Mouse (Mus musculus) lung, embryonic 16.5 days (tissue): ENCODE measurements around the gene Wnk4. TPM values are rescaled to one million over a fixed set of nuclear protein-coding genes. Genes with fewer than 3 reads are reported as not detected.

Experiments used
- ATAC-seq: fragments of 200-750 bp; cut with Nextera tagmentation; 2 replicates; pipeline ENCODE4 v1.8.0; 2017; ENCODE audit warnings: low read depth, mild to moderate bottlenecking, moderate library complexity
- H3K27ac ChIP-seq: fragments of 300-500 bp; sonication (generic); 2 replicates; pipeline ENCODE4 v1.5.1; 2014; ENCODE audit warnings: mild to moderate bottlenecking, control low read depth, low read length
- H3K27me3 ChIP-seq: fragments of 300-500 bp; sonication (generic); 2 replicates; pipeline ENCODE4 v1.6.1; 2014; ENCODE audit warnings: low read depth, low read length, mixed read lengths; ENCODE audit not compliant: control insufficient read depth, insufficient read depth
- H3K36me3 ChIP-seq: fragments of 300-500 bp; sonication (generic); 2 replicates; pipeline ENCODE4 v1.6.1; 2014; ENCODE audit warnings: low read length; ENCODE audit not compliant: control insufficient read depth, insufficient read depth
- H3K4me1 ChIP-seq: fragments of 300-500 bp; sonication (generic); replicated peaks from 2 replicates; pipeline ENCODE4 v1.6.1; 2014; ENCODE audit warnings: low read length, mixed read lengths; ENCODE audit not compliant: control insufficient read depth, insufficient read depth
- H3K4me2 ChIP-seq: fragments of 300-500 bp; sonication (generic); 2 replicates; pipeline ENCODE4 v1.6.1; 2014; ENCODE audit warnings: low read depth, low read length, control low read depth
- H3K4me3 ChIP-seq: fragments of 300-500 bp; sonication (generic); 2 replicates; pipeline ENCODE4 v1.5.1; 2014; ENCODE audit warnings: mild to moderate bottlenecking, low read length, control low read depth
- H3K9ac ChIP-seq: fragments of 300-500 bp; sonication (generic); 2 replicates; pipeline ENCODE4 v1.6.1; 2014; ENCODE audit warnings: low read length, control low read depth
- H3K9me3 ChIP-seq: fragments of 300-500 bp; sonication (generic); 2 replicates; pipeline ENCODE4 v1.6.1; 2016; ENCODE audit warnings: low read length; ENCODE audit not compliant: control insufficient read depth
- WGBS: fragments of 180-500 bp; shearing (Covaris S2); extraction: QIAGEN DNeasy Blood & Tissue Kit; methylation state at CpG from one replicate; pipeline ENCODE4 v1.1.7; 2014; 5-methylcytosine and 5-hydroxymethylcytosine counted together
- polyA plus RNA-seq: library from polyadenylated mRNA; unstranded; fragments of >200 nt; fragmentation: Nextera tagmentation; extraction: Ambion mirVana; gene quantifications from 2 replicates; pipeline ENCODE4 v1.2.1, GENCODE M21; 2015

The Wnk4 gene
- polyA plus RNA-seq, 1 experiment from 2014 or later = 5.8 TPM

DNA sequence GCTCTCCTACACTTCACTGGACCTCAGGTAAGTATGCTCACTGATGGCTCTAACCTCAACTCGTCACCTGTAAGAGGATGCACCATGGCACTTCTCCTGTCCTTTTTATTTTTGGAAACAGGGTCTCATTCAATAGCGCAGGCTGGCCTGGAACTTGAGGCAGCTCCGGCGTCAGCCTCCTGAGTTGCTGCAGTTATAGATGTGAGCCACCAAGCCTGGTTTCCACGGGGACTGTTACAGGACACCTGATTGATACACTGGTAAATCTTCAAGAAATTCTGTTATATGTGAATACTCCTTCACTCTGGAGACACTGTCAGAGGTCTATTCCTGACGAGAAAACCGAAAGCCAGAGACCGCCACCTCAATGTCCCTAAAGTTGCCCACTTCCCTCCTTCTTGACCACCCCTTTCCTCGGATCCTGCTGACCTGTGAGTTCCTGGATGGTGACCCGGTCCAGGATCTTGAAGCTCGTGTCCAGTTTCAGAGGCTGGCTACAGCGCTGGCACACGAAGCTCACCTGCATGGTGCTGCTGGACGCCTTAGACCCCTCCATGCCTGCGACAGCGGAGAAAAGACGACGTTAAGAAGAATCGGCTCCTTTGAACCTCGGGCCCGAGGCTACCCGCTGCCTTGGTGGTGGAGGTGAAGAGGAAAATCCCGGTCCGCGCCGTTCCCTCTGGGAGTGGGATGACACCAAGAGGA lies 41.1 kb downstream of the Wnk4 start:
- H3K4me1 ChIP-seq = peaks cover 10% of the 10 kb centered on the region
- WGBS = 10% methylated on average over 26 of the region's 26 CpGs
- H3K36me3 ChIP-seq = peaks cover 10% of the 10 kb centered on the region
- no peak; the same call in 1 of the 2 replicates for ATAC-seq
- H3K9me3 ChIP-seq = no peaks in the 10 kb centered on the region
- peak overlapping the region; percentile 86 for H3K9ac ChIP-seq
- no peaks in the 10 kb centered on the region for H3K27me3 ChIP-seq
- peak overlapping the region; percentile 90 for H3K4me2 ChIP-seq
- H3K27ac ChIP-seq = no peak overlapping the region
- peak overlapping the region; percentile 79 for H3K4me3 ChIP-seq

DNA sequence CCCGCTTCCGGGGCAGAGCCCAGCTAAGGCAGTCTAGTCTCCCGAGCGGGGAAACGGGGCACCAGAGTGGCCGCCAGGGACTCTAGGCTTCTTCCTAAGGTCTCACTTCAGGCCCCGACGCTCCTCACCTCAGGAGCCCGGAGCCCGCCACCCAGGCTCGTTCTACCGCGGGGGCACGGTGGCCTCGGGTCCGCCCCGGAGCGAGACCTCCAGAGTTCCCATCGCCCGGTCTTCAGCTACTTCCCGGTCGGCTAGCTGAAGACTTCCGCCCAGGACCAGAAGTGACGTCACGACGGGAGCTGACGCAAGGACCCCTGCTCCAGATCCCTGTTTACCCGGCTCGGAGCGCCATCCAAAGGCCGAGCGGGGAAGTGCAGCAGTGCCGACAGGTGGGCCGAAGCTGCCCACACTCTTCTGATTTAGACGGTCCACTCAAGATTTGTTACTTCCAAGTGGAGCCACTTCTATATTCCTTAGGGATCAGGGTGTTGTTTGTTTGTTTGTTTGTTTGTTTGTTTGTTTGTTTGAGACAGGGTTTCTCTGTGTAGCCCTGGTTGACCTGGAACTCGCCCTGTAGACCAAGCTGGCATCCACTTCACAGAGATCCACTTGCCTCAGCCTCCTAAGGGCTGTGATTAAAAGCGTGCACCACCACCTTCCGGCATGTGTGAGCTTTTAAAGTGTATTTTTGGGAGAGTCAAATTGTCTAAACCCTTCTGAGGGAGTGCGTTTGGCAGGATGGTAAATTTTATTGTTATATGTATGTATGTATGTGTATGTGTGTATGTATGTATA lies 41.8 kb downstream of the Wnk4 start, which contains the start of gene Becn1:
TSS of gene Becn1 (minus strand) at position 283 of the 795 bp plus-strand sequence.
- Histone ChIP-seq H3K9me3 (no peaks in the 10 kb centered on the region), H3K9ac (peak within 1 kb of the TSS; percentile 86), H3K36me3 (peaks cover 10% of the 10 kb centered on the region), H3K27me3 (no peaks in the 10 kb centered on the region), H3K4me1 (peaks cover 10% of the 10 kb centered on the region), H3K4me3 (peak within 1 kb of the TSS; percentile 79), H3K4me2 (peak within 1 kb of the TSS; percentile 90), H3K27ac (no peak within 1 kb of the TSS)
- peak; percentile 96 for ATAC-seq
- 5% methylated on average over 39 of the region's 39 CpGs for WGBS

DNA sequence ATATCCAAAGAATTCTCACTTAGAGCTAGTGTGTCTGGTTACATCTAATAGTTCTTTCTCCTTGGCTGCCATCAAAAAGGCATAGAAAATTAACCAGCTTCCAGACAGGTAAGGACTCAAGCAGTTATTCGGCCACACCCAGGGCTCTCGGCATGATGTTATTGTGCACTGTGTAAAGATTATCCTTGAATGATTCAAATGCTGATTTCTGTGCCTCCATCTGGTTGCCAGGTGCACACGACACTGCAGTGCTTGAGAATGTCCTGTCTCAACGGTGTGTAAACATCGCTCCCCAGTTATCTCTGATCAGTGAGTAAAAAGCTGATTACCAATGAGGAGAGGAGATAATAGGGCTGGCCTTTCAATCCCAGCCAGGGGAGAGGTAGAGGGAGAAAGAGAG lies 47.4 kb downstream of the Wnk4 start:
- Histone ChIP-seq H3K4me3 (no peak overlapping the region), H3K4me1 (no peaks in the 10 kb centered on the region), H3K36me3 (no peaks in the 10 kb centered on the region), H3K9me3 (no peaks in the 10 kb centered on the region), H3K4me2 (no peak overlapping the region), H3K27me3 (peaks cover 2% of the 10 kb centered on the region; the same call in 1 of the 2 replicates), H3K27ac (no peak overlapping the region), H3K9ac (no peak overlapping the region)
- no peak for ATAC-seq
- WGBS = 23% methylated on average over 5 of the region's 5 CpGs

DNA sequence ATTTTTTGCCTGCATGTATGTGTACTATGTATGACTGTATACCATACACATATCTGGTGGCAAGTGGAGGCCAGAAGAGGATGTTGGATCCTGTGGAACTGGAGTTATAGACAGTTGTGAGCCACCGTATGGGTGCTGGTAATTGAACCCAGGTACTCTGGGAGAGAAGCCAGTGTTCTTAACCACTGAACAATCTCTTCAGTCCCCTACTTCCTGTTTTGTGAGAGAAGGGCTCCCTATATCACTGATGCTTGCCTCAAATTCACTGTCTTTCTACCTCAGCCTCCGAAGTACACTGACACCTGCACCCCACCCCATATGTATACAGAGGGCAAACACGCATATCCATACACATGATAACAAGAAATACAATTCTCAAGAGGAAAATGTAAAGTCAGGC lies 50.7 kb downstream of the Wnk4 start:
- Histone ChIP-seq H3K4me1 (peaks cover 2% of the 10 kb centered on the region; the same call in 1 of the 2 replicates), H3K36me3 (no peaks in the 10 kb centered on the region), H3K4me2 (no peak overlapping the region), H3K9ac (no peak overlapping the region), H3K27ac (no peak overlapping the region), H3K27me3 (peaks cover 2% of the 10 kb centered on the region; the same call in 1 of the 2 replicates), H3K4me3 (no peak overlapping the region), H3K9me3 (no peaks in the 10 kb centered on the region)
- no peak for ATAC-seq
- 89% methylated on average over 3 of the region's 3 CpGs for WGBS

DNA sequence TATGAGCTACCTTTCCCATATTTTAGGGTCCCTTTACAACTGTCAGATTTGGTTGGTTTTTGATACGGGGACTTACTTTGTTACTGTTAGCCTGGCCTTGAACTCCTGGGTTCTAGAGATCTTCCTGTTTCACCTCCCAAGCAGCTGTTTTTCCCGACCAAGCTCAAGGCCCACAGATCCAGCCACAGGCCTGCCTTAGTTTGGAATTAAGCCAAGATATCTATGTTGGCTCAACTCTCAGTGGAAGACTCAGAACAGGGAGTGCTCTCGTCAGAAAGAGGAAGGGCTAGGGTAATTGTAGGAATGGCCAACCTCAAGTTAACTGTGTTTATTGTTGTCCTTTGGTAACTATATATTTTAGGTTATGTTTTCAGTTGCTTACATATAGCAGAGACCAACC lies 51.8 kb downstream of the Wnk4 start:
- ATAC-seq = no peak
- peaks cover 7% of the 10 kb centered on the region for H3K4me1 ChIP-seq
- H3K36me3 ChIP-seq = no peaks in the 10 kb centered on the region
- no peak overlapping the region for H3K27ac ChIP-seq
- H3K27me3 ChIP-seq = peaks cover 2% of the 10 kb centered on the region; the same call in 1 of the 2 replicates
- no peak overlapping the region for H3K4me2 ChIP-seq
- no peak overlapping the region for H3K9ac ChIP-seq
- no peaks in the 10 kb centered on the region for H3K9me3 ChIP-seq
- no peak overlapping the region for H3K4me3 ChIP-seq
- 35% methylated on average over 3 of the region's 3 CpGs for WGBS

DNA sequence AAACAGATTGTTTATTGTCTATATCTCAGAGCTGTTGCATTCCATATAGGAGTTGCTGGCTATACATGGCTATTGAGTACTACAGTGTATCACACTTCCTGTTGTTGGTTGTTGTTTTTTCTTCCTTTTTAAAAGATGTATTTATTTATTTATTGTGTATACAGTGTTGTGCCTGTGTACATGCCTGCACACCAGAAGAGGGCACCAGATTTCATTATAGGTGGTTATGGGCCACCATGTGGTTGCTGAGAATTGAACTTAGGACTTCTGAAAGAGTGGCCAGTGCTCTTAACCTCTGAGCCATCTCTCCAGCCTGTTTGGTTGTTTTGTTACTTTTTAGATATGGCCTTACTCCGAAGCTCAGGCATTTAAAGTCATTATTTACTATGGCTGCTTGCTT lies 54.2 kb downstream of the Wnk4 start:
- Histone ChIP-seq H3K27ac (no peak overlapping the region), H3K36me3 (peaks cover 11% of the 10 kb centered on the region), H3K4me2 (no peak overlapping the region), H3K27me3 (no peaks in the 10 kb centered on the region), H3K4me1 (peaks cover 11% of the 10 kb centered on the region), H3K9me3 (no peaks in the 10 kb centered on the region), H3K9ac (no peak overlapping the region), H3K4me3 (no peak overlapping the region)
- ATAC-seq = no peak
- 97% methylated on average over 1 of the region's 1 CpGs for whole genome bisulfite sequencing

DNA sequence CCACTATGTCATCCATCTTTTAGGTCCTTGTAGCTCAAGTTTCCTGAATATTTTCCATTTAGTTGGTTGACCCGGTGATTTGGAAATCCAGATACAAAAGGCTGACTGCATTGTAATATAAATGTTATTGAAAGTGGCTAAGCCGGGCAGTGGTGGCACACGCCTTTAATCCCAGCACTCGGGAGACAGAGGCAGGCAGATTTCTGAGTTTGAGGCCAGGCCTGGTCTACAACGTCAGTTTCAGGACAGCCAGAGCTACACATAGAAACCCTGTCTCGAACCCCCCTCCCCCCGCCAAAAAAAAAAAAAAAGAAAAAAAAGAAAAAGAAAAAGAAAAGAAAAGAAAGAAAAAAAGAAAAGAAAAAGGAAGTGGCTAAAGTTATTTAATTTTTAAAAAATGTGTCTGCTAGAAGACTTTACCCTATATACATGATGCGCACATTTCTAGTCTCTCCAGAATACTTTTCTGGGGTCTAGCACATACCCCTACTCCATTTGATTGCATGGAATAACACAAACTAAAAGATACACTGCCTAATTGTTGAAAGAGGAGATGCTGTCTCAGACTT lies 54.8 kb downstream of the Wnk4 start:
- Histone ChIP-seq H3K9me3 (no peaks in the 10 kb centered on the region), H3K4me3 (peak overlapping the region; percentile 72), H3K27ac (peak overlapping the region; percentile 51), H3K27me3 (no peaks in the 10 kb centered on the region), H3K4me1 (peaks cover 11% of the 10 kb centered on the region), H3K9ac (peak overlapping the region; percentile 86), H3K36me3 (peaks cover 16% of the 10 kb centered on the region), H3K4me2 (peak overlapping the region; percentile 82)
- peak; percentile 15; the same call in 1 of the 2 replicates for ATAC-seq
- WGBS = 81% methylated on average over 8 of the region's 8 CpGs

DNA sequence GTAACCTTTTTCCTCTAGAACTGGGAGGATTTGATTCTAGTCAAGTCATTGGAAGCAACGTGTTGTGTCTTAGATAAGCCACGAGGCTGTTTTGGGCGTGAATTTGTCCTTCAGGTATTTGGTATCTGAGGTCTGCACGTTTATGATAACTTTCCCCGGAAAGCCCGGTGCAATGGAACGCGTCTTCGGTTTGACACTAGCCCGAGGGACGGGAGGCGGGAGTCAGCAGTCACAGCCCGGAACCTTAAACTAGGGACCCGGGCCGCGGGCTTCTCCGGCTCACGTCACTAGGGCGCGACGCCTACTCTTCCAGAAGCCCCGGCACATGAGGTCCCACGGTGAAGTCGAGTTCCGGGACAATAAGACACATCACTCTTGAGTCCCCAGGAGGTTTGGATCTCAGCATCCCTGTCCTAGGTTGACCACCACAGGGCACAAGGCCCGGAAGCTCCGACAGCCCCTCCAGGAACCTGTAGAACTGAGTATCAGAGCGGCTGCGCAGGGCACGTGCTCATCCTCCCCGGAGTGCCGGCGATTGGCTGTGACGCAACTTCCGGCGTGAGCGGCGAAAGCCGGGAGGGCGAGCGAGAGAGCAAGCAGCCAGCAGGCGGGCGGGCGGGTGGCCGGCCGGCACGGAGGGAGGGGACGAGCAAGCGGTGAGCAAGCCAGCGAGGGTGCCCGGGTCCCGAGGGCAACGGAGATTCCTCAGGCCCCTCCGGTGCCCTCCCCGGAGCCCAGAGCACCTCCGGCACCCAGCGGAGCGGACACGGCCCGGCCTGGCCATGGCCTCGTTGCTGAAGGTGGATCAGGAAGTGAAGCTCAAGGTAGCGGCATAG lies 55.5 kb downstream of the Wnk4 start, which contains the start of gene Psme3:
TSS of gene Psme3 (plus strand) at position 549 of the 836 bp plus-strand sequence.
- H3K4me1 ChIP-seq = peaks cover 11% of the 10 kb centered on the region
- peak within 1 kb of the TSS; percentile 82 for H3K4me2 ChIP-seq
- peak; percentile 93 for ATAC-seq
- H3K27me3 ChIP-seq = no peaks in the 10 kb centered on the region
- under 1% methylated on average over 55 of the region's 62 CpGs for WGBS
- H3K9ac ChIP-seq = peak within 1 kb of the TSS; percentile 86
- no peaks in the 10 kb centered on the region for H3K9me3 ChIP-seq
- H3K36me3 ChIP-seq = peaks cover 23% of the 10 kb centered on the region
- H3K4me3 ChIP-seq = peak within 1 kb of the TSS; percentile 72
- peak within 1 kb of the TSS; percentile 51 for H3K27ac ChIP-seq
